Mouse (Mus musculus): ENCODE data around the gene Abraxas1.

DNA sequence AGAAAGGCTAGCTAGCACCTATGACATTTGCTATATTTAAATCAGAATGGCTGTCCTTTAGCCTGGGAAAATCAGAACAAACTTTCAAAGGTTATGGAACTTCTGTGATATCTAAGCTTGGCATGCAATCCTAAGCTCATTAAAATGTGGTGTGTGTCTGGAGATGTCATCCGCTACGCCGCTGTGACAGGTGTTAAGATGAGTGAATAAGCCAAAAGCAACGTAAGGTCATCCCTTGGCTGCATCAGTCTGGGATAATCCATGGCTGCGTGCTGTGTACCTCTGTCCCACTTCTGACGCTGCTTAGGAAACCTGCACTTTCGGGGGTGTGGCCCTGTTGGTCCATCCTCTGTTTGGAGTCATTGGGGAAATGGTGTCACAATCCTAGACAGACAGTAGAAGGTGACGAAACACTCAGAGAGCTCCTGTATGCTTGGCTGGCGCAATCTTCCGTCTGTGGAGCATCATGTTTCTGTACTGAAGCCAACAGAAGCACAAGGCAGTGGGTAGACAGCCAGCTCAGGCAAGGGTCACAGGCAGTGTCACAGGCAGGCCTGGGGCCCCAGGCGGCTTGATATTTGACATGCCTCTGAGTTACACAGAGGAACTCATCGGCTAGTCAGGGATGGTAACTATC, 39.8 kb upstream of the Abraxas1 start:
- TF ChIP-seq EP300 (IDR thresholded peaks at IDR 0.05) (0 out of 2 replicates have a peak, but pooled peaks have one; percentile 26), CTCF (IDR thresholded peaks at IDR 0.05) (no peak)
